Mouse (Mus musculus) intestine, embryonic 15.5 days (tissue): Measurements from ENCODE around the gene Rad51ap2. TPM values are rescaled to one million over a fixed set of nuclear protein-coding genes. Genes with fewer than 3 reads are reported as not detected.

Source experiments
- ATAC-seq: fragments of 200-750 bp; cut with Nextera tagmentation; 2 replicates; pipeline ENCODE4 v1.8.0; 2017; ENCODE audit warnings: moderate TSS enrichment, moderate library complexity
- H3K27ac ChIP-seq: fragments of 300-500 bp; sonication (generic); 2 replicates; pipeline ENCODE4 v1.5.1; 2015; ENCODE audit warnings: mild to moderate bottlenecking, inconsistent platforms
- H3K27me3 ChIP-seq: fragments of 300-500 bp; sonication (generic); replicated peaks from 2 replicates; pipeline ENCODE4 v1.6.1; 2015; ENCODE audit warnings: inconsistent platforms
- H3K36me3 ChIP-seq: fragments of 300-500 bp; sonication (generic); 2 replicates; pipeline ENCODE4 v1.6.1; 2015; ENCODE audit warnings: inconsistent platforms
- H3K4me1 ChIP-seq: fragments of 300-500 bp; sonication (generic); replicated peaks from 2 replicates; pipeline ENCODE4 v1.6.1; 2015; ENCODE audit warnings: inconsistent platforms
- H3K4me2 ChIP-seq: fragments of 300-500 bp; sonication (generic); replicated peaks from 2 replicates; pipeline ENCODE4 v1.6.1; 2015; ENCODE audit warnings: mild to moderate bottlenecking, inconsistent platforms
- H3K4me3 ChIP-seq: fragments of 300-500 bp; sonication (generic); replicated peaks from 2 replicates; pipeline ENCODE4 v1.5.1; 2015; ENCODE audit warnings: inconsistent platforms
- H3K9ac ChIP-seq: fragments of 300-500 bp; sonication (generic); 2 replicates; pipeline ENCODE4 v1.6.1; 2015; ENCODE audit warnings: inconsistent platforms
- H3K9me3 ChIP-seq: fragments of 300-500 bp; sonication (generic); 2 replicates; pipeline ENCODE4 v1.6.1; 2016; ENCODE audit warnings: inconsistent platforms
- whole genome bisulfite sequencing: fragments of 180-500 bp; shearing (Covaris S2); methylation state at CpG from one replicate; pipeline ENCODE4 v1.1.7; 2015; 5-methylcytosine and 5-hydroxymethylcytosine counted together
- polyA plus RNA-seq: library from polyadenylated mRNA; unstranded; fragments of >200 nt; fragmentation: Nextera tagmentation; extraction: Ambion mirVana; gene quantifications from 2 replicates; pipeline ENCODE4 v1.2.1, GENCODE M21; 2015

Rad51ap2 gene
- polyA plus RNA-seq, result 0.08 and 0.28 TPM in 2 replicates

DNA sequence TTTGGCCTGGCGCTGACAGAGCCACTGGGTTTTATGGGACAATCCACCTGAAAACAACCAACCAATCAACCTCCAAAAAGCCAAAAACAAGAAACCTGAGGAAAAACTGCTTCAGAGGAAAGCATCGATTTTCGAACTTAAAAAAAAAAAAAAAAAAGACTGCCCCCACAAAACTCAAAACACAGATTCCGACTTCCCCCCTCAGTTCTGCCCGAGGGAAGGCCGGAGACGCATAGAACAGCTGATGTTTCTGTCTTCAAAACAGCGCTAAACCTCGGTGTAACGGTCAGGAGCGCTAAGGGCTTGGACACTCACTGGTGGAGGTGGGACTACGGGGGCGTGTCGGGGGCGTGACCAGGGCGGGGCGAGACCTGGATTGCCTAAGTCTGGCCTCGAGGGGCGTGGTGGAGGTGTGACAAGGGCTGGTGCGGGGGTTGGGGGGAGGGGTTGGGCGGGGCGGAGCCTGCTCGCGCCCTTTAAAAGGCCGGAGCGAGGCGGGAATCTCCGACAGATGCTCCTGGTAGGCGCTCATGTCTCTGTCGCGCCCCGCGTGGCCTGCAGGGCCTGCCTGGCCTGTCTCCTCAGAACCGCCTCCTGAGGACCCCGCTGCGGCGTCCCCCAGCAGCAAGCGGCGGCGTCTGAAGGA is at the start of gene Rad51ap2:
Rad51ap2 (plus strand) TSS at position 531 of the 646 bp plus-strand sequence.
- H3K27me3 ChIP-seq, result no peaks in the 10 kb centered on the region; the same call in 1 of the 2 replicates
- no peaks in the 10 kb centered on the region for H3K4me1 ChIP-seq
- no peak within 1 kb of the TSS for H3K27ac ChIP-seq
- peak within 1 kb of the TSS; percentile 98 for H3K4me2 ChIP-seq
- peak; percentile 100 for ATAC-seq
- WGBS, result 1% methylated on average over 40 of the region's 40 CpGs
- no peaks in the 10 kb centered on the region for H3K36me3 ChIP-seq
- H3K4me3 ChIP-seq, result peak within 1 kb of the TSS; percentile 50
- peak within 1 kb of the TSS; percentile 50 for H3K9ac ChIP-seq
- no peaks in the 10 kb centered on the region for H3K9me3 ChIP-seq

DNA sequence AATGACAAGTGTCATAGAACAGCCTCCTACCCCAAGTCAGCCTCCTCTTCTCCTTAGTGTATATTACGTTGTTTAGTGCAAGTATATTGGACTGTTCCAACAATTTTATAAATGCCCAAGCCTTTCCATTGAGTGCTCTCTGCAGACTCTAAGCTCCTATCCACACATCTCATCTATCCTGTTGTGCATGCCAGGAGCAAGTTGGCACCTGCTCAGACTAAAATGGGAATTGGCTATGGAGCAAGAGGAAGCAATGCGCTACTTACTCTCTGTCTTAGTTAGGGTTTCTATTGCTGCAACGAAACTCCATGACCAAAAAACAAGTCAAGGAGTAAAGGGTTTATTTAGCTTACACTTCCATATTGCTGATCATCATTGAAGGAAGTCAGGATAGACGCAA is 48.2 kb upstream of the Rad51ap2 start:
- Histone ChIP-seq H3K4me3 (no peak overlapping the region), H3K9me3 (no peaks in the 10 kb centered on the region), H3K27me3 (no peaks in the 10 kb centered on the region), H3K4me2 (no peak overlapping the region), H3K4me1 (no peaks in the 10 kb centered on the region), H3K27ac (no peak overlapping the region), H3K36me3 (no peaks in the 10 kb centered on the region), H3K9ac (no peak overlapping the region)
- 89% methylated on average over 4 of the region's 4 CpGs for WGBS
- ATAC-seq, result no peak

DNA sequence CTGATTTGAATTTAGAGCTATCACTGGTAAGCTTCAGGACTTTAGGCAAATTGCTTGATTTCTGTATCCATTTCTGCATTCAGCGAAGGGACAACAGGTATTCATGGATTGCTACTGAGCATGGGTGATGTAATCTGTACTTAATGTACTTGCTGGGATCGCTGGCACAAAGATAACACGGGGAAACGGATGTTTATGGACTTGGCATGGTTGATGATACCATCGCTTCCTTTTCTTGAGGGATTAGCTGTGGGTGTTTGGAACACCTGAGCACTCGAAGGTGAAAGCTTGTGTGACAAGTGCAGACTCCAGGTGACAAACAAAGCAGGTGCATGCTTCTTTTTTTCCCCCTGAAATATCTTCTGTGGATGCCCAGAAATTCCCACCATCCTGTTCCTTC is 37.8 kb upstream of the Rad51ap2 start:
- Histone ChIP-seq H3K4me1 (no peaks in the 10 kb centered on the region), H3K27ac (no peak overlapping the region), H3K9me3 (no peaks in the 10 kb centered on the region), H3K36me3 (no peaks in the 10 kb centered on the region), H3K4me3 (no peak overlapping the region), H3K4me2 (no peak overlapping the region), H3K27me3 (no peaks in the 10 kb centered on the region), H3K9ac (no peak overlapping the region)
- WGBS, result 71% methylated on average over 6 of the region's 6 CpGs
- ATAC-seq, result no peak

DNA sequence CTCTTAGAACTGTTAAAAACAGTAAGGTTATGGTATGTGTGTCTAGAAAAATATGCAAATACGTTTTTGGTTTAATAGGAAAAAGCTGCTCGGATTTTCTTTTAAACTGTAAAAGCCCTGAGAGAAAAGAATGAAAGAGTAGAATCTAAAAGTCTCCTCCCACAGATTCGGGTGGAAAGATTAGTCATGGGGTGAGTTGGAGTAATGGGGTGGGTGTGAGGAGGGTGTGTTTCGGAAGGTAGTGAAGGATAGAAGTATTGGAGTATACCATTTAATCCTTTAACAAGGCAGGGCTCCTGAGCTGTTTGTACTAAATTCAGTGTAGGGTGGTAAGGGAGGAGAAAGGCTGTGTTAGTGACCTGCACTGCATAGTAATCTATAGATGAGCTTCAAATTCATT is 28.5 kb upstream of the Rad51ap2 start:
- Histone ChIP-seq H3K27ac (no peak overlapping the region), H3K4me2 (no peak overlapping the region), H3K4me1 (no peaks in the 10 kb centered on the region), H3K36me3 (no peaks in the 10 kb centered on the region), H3K9me3 (no peaks in the 10 kb centered on the region), H3K9ac (no peak overlapping the region), H3K27me3 (no peaks in the 10 kb centered on the region), H3K4me3 (no peak overlapping the region)
- ATAC-seq, result no peak
- 77% methylated on average over 4 of the region's 4 CpGs for WGBS

DNA sequence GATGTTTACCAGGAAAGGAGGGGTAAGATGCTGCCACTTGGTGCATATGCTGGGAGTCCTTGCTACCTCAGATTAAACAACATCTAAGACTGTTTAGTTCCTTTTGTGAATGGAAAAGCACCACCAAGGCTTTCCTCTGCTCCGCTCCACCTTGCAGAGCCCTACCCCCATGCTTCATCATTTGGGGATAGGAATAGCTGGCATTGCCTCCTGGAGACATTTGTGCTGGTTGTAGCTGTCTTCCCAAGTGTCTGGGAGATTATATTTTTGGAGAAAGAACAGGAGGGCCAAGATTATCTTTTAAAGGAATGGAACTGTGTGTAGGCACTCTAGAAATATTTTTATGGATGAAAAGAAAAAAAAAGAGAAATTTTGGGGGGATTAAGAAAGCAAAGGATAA is 22.8 kb upstream of the Rad51ap2 start:
- Histone ChIP-seq H3K27me3 (peaks cover 11% of the 10 kb centered on the region; the same call in 1 of the 2 replicates), H3K27ac (no peak overlapping the region), H3K36me3 (no peaks in the 10 kb centered on the region), H3K4me1 (peaks cover 6% of the 10 kb centered on the region; the same call in 1 of the 2 replicates), H3K4me2 (no peak overlapping the region), H3K9ac (no peak overlapping the region), H3K9me3 (no peaks in the 10 kb centered on the region), H3K4me3 (no peak overlapping the region)
- 83% methylated on average over 1 of the region's 1 CpGs for WGBS
- ATAC-seq, result no peak

DNA sequence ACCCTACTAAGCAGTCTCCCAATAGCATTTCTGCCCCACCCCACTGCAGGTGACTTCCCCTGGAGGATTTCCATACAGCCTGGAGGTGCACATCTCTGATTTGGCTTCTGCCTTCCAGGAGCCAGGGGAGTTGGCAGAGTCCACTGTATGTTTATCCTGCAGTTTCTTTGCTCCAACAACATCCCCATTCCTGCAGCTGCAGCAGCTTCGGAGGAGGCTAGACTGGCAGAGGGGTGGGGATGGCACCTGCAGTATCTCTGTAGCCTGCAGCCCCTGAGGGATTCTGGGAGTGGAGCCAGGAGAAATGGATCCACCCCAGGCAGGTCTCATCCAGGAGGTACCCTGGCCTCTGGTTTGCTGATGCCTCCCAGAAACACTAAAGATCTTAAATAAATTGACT is 22.2 kb upstream of the Rad51ap2 start:
- no peak overlapping the region for H3K4me3 ChIP-seq
- H3K9me3 ChIP-seq, result no peaks in the 10 kb centered on the region
- peaks cover 6% of the 10 kb centered on the region; the same call in 1 of the 2 replicates for H3K4me1 ChIP-seq
- H3K4me2 ChIP-seq, result no peak overlapping the region
- H3K36me3 ChIP-seq, result no peaks in the 10 kb centered on the region
- H3K27ac ChIP-seq, result no peak overlapping the region
- no peak overlapping the region for H3K9ac ChIP-seq
- H3K27me3 ChIP-seq, result peaks cover 11% of the 10 kb centered on the region; the same call in 1 of the 2 replicates
- ATAC-seq, result no peak
- WGBS, result 65% methylated on average over 1 of the region's 1 CpGs

DNA sequence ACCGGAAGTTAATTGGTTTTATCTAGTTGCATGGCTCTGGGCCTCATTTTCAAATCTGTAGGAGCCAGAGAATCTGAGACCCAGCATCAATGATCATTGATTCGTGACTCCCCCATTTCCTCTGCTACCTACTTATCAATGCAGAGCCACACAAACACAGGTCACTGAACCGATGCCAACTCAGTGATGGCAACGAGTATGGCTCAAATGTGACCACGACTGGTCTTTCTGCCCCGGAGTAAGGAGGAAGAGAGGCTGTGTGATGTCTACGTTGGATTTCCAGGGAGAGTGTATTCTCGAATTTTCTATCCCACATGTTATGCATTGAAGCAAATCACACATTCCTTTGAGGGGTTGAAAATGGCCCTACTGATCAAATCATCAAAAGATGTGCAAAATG is 21.4 kb upstream of the Rad51ap2 start:
- ATAC-seq, result no peak
- Histone ChIP-seq H3K27ac (no peak overlapping the region), H3K4me1 (peaks cover 6% of the 10 kb centered on the region; the same call in 1 of the 2 replicates), H3K36me3 (no peaks in the 10 kb centered on the region), H3K4me2 (no peak overlapping the region), H3K9me3 (no peaks in the 10 kb centered on the region), H3K4me3 (no peak overlapping the region), H3K27me3 (peaks cover 11% of the 10 kb centered on the region; the same call in 1 of the 2 replicates), H3K9ac (no peak overlapping the region)
- 77% methylated on average over 8 of the region's 8 CpGs for WGBS

DNA sequence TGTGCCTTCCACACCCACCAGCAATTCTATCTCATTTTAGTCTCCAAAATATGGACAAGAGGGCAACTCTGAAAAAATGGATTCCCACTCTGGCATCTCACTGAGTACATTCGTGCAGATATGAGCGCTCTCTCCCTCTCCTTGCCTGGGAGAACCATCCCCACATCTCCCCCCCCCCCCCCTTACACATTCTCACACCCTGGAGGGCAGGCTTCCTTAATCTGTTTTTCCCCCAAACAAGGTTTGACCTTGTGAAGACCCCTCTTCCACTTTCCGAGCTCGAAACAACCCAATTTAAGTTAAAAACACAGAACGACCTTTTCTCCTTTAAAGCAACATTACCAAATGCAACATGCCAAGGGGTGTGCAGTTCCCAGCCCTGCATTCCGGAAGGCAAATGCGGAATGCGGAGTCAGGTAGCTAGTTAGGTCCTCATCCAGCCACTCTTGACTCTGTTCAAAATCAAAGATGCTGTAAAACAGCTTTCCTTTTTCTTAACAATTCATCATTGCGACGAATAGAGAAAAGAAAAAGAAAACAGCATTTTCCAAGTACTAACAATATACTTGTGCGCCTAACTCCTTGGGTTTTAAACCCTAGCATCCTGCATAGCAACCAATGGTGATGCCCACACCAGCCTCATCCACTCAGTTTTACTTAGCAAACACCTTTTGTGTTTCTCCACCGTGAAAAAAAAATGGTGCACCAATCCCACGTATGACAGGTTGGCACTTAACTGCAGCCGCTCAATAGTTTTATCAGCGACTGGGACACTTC is 20.4 kb upstream of the Rad51ap2 start:
- ATAC-seq, result no peak
- H3K27me3 ChIP-seq, result peaks cover 11% of the 10 kb centered on the region; the same call in 1 of the 2 replicates
- peak overlapping the region; percentile 34 for H3K4me3 ChIP-seq
- peaks cover 6% of the 10 kb centered on the region; the same call in 1 of the 2 replicates for H3K4me1 ChIP-seq
- H3K4me2 ChIP-seq, result peak overlapping the region; percentile 66
- no peaks in the 10 kb centered on the region for H3K36me3 ChIP-seq
- H3K9me3 ChIP-seq, result no peaks in the 10 kb centered on the region
- WGBS, result 9% methylated on average over 15 of the region's 15 CpGs
- H3K27ac ChIP-seq, result no peak overlapping the region
- H3K9ac ChIP-seq, result no peak overlapping the region

DNA sequence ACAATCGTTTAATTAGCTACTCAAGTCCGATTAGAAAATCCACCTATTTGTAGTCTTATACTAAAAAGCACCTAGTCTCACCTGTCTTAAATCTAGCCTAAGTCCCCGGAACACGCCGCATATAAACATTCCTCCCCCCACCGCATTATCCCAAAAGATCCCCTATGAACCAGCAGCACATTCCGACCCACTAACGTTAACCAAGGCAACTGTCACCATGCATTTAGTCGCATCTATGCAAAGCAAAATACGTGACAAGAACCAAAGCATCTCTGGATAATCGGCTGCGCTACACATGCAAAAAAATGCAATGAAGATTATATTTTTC is 19.9 kb upstream of the Rad51ap2 start:
- Histone ChIP-seq H3K4me3 (peak overlapping the region; percentile 34), H3K27ac (no peak overlapping the region), H3K9ac (no peak overlapping the region), H3K4me2 (peak overlapping the region; percentile 66), H3K4me1 (peaks cover 6% of the 10 kb centered on the region; the same call in 1 of the 2 replicates), H3K36me3 (no peaks in the 10 kb centered on the region), H3K9me3 (no peaks in the 10 kb centered on the region), H3K27me3 (peaks cover 11% of the 10 kb centered on the region; the same call in 1 of the 2 replicates)
- ATAC-seq, result 0 out of 2 replicates have a peak, but pooled peaks have one; percentile 12
- WGBS, result 3% methylated on average over 12 of the region's 12 CpGs

DNA sequence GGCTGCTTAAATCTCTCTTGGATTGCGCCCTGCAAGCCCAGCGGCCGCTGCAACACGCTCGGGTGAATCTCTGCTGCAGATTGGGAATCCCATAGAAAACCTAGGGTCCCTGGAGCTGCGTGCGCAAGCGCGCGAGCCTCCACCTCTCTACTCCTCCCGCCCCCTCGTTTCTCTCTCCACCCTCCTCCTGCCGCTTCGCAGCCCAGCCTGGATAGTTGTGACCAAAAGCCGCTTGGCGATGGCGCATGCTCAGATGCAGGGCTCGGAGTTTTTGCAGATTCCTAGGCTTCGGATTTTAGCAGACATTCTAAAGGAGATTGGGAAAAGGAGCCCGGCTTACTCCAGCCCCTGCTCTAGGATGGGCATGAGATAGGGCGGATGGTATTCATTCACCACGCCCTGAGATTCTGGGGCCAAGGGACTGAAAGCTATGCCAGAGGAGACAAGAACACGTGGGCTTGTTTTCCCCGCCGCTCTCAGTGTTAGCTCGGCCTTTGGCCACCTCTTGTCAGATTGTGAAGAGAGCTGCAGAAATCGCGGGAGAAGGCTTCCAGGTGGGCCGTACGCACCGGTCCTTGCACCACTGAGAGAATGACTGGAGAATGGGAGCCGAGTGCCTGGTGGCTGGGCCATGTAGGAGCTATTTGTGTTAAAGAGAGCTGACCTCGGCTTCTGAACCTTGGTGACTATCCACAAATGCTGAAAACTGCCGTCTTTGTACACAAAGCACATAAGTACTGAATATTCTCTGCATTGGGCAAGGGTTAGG is 19.2 kb upstream of the Rad51ap2 start, which contains the start of gene Vsnl1:
Vsnl1 (minus strand) TSS at position 117 of the 769 bp plus-strand sequence.
- Histone ChIP-seq H3K4me3 (peak within 1 kb of the TSS; percentile 34), H3K36me3 (no peaks in the 10 kb centered on the region), H3K4me1 (peaks cover 6% of the 10 kb centered on the region; the same call in 1 of the 2 replicates), H3K9me3 (no peaks in the 10 kb centered on the region), H3K9ac (0 out of 2 replicates have a peak within 1 kb of the TSS, but pooled peaks have one; percentile 4), H3K27ac (no peak within 1 kb of the TSS), H3K27me3 (peaks cover 11% of the 10 kb centered on the region; the same call in 1 of the 2 replicates), H3K4me2 (peak within 1 kb of the TSS; percentile 66)
- 3% methylated on average over 34 of the region's 34 CpGs for WGBS
- ATAC-seq, result peak; percentile 93

DNA sequence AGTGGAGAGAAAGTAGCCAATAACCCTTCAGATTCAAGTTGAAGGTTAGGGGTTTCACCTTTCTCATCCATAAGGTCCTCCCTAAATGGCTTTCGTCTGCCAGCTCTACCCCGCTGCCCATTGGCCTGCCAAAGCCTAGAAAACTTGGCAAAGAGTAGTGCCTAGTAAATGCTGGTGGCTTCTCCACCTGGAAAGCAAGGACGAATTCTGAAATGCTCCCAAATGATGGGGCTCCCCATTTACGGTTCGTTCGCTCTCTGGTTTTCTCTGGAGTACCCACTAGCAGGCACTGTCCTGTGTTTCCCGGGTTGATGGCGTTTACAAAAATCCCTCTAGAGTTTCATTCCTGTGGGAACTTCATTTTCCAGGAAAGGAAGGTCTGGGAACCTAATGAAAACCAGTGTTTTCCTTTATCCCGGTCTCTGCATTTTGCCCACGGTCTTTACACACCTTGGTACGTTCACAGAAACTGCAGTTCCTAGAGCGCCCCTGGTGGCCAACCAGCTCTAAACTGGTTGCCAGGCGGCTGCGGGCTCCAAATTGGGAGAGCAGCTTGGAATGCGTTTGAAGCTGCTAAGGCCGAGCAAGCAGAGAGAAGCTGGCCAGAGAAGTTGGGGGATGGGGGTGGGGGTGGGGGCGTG is 18.5 kb upstream of the Rad51ap2 start:
- Histone ChIP-seq H3K9ac (no peak overlapping the region), H3K4me1 (peaks cover 6% of the 10 kb centered on the region; the same call in 1 of the 2 replicates), H3K27me3 (peaks cover 11% of the 10 kb centered on the region; the same call in 1 of the 2 replicates), H3K36me3 (no peaks in the 10 kb centered on the region), H3K9me3 (no peaks in the 10 kb centered on the region), H3K4me2 (peak overlapping the region; percentile 66), H3K27ac (no peak overlapping the region), H3K4me3 (peak overlapping the region; percentile 34; the same call in 1 of the 2 replicates)
- WGBS, result 22% methylated on average over 17 of the region's 17 CpGs
- peak; percentile 69 for ATAC-seq
